Mouse (Mus musculus): ENCODE results near the gene Akap6. TPM values are rescaled to one million over a fixed set of nuclear protein-coding genes. Genes with fewer than 3 reads are reported as not detected.

Gene Akap6
- total RNA-seq, 1 experiment = 0.09 TPM

DNA sequence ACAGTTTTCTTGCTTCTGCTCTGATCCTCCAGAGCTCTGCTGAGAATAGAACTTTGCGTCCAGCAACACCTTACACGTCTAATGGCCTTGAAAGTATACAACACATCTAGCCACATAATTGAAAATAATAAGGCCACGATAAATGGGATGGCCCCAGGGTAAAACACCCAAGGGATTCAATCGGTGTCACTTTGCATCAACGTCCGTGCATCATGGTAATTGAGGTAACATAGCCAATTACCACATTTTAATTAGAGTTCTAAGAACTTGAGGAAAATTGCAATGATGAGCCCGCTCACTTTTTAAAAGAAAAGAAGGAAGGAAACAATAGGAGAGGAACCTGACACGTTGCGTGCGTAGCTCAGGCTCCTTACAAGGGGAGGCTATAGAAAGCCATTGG, 413.1 kb downstream of the Akap6 start:
- H3K36me3 ChIP-seq (ENCODE audit: control insufficient read depth, insufficient read depth, low read length, poor library complexity, severe bottlenecking) = no peaks in the 10 kb centered on the region
- H3K4me3 ChIP-seq (ENCODE audit: insufficient read depth in 1 of 2, low read depth in 1 of 2, low read length in 2 of 2, poor library complexity in 1 of 2, severe bottlenecking in 1 of 2) = no peak overlapping the region
- in situ Hi-C loops (cut with MboI; ENCODE audit: low sequenced_read_pairs in 2 of 2, unreplicated experiment in 2 of 2) = no loop called here
- H3K4me1 ChIP-seq (ENCODE audit: control insufficient read depth in 2 of 2, insufficient read depth in 2 of 2, low read length in 2 of 2, poor library complexity in 1 of 2) = no peaks in the 10 kb centered on the region
- no peak overlapping the region for H3K27ac ChIP-seq (ENCODE audit: insufficient read depth, low read depth, low read length, poor library complexity, severe bottlenecking)
- no peak for TF ChIP-seq CHD2 (IDR thresholded peaks at IDR 0.05; ENCODE audit: low read depth, low read length)
- no peak for TF ChIP-seq HCFC1 (IDR thresholded peaks at IDR 0.05; ENCODE audit: borderline replicate concordance, insufficient read depth, low read length)
- TF ChIP-seq MAFK (IDR thresholded peaks at IDR 0.05; ENCODE audit: insufficient read depth, low read depth, low read length) = no peak
- no peak for TF ChIP-seq ZC3H11A (IDR thresholded peaks at IDR 0.05; ENCODE audit: borderline replicate concordance, low read depth, low read length)
- no peak for TF ChIP-seq ZNF384 (IDR thresholded peaks at IDR 0.05; ENCODE audit: low read depth, low read length)
- H3K9me3 ChIP-seq (ENCODE audit: control insufficient read depth, insufficient read depth, low read depth, low read length) = no peaks in the 10 kb centered on the region
- no peak overlapping the region for H3K9ac ChIP-seq (ENCODE audit: insufficient read depth, low read depth, low read length, poor library complexity, severe bottlenecking)
- DNase-seq (ENCODE audit: low read depth, low spot score) = no peak

DNA sequence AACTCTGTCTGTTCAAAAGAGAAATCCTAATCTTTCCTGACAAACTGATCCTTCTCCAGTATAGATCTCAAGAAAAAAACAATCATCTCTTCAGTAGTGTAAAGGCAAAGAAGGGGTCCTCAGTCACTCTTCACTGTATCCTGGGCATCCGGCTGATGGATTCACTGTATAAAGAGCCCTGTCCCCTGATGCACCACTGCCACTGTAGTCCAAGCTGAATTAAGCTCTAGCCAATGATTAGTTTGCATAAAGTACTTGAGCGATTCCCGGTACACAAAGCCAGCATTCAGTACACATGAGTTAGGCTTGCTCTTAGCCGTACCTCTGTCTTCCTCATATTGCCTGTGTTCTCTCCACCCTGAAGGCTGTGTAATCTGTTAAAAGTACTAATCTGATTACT, 420.2 kb downstream of the Akap6 start:
- no peak for TF ChIP-seq HCFC1 (IDR thresholded peaks at IDR 0.05; ENCODE audit: borderline replicate concordance, insufficient read depth, low read length)
- no peak overlapping the region for H3K9ac ChIP-seq (ENCODE audit: insufficient read depth, low read depth, low read length, poor library complexity, severe bottlenecking)
- H3K4me3 ChIP-seq (ENCODE audit: insufficient read depth in 1 of 2, low read depth in 1 of 2, low read length in 2 of 2, poor library complexity in 1 of 2, severe bottlenecking in 1 of 2) = no peak overlapping the region
- peak; percentile 26 for DNase-seq (ENCODE audit: low read depth, low spot score)
- no peaks in the 10 kb centered on the region for H3K9me3 ChIP-seq (ENCODE audit: control insufficient read depth, insufficient read depth, low read depth, low read length)
- no peak overlapping the region for H3K27ac ChIP-seq (ENCODE audit: insufficient read depth, low read depth, low read length, poor library complexity, severe bottlenecking)
- no peaks in the 10 kb centered on the region for H3K4me1 ChIP-seq (ENCODE audit: control insufficient read depth in 2 of 2, insufficient read depth in 2 of 2, low read length in 2 of 2, poor library complexity in 1 of 2)
- in situ Hi-C loops (cut with MboI; ENCODE audit: low sequenced_read_pairs in 2 of 2, unreplicated experiment in 2 of 2) = no loop called here
- no peaks in the 10 kb centered on the region for H3K36me3 ChIP-seq (ENCODE audit: control insufficient read depth, insufficient read depth, low read length, poor library complexity, severe bottlenecking)

DNA sequence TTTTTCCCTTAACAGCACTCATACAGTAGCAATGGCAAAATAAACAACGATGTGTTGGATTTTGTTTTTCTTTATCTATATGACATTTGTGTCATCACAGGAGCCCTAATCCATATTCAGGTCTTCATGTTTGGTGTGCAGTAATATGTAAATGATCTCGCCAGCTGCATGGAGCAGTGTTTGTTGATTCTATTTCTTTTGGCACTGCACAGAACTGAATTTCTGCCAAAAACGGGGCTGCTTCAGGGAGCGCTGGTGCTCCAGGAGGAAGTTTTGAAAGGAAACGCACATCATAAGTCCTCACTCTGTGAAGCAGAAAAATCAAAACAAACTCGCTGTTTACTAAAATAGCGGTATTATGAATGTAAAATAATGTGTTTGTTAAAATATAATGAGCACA, 424.9 kb downstream of the Akap6 start:
- H3K9ac ChIP-seq (ENCODE audit: insufficient read depth, low read depth, low read length, poor library complexity, severe bottlenecking) = no peak overlapping the region
- H3K27ac ChIP-seq (ENCODE audit: insufficient read depth, low read depth, low read length, poor library complexity, severe bottlenecking) = no peak overlapping the region
- no peak for DNase-seq (ENCODE audit: low read depth, low spot score)
- in situ Hi-C loops (cut with MboI; ENCODE audit: low sequenced_read_pairs in 2 of 2, unreplicated experiment in 2 of 2) = no loop called here
- no peak for TF ChIP-seq CHD2 (IDR thresholded peaks at IDR 0.05; ENCODE audit: low read depth, low read length)
- no peak for TF ChIP-seq MAFK (IDR thresholded peaks at IDR 0.05; ENCODE audit: insufficient read depth, low read depth, low read length)
- TF ChIP-seq ZNF384 (IDR thresholded peaks at IDR 0.05; ENCODE audit: low read depth, low read length) = no peak
- H3K36me3 ChIP-seq (ENCODE audit: control insufficient read depth, insufficient read depth, low read length, poor library complexity, severe bottlenecking) = no peaks in the 10 kb centered on the region
- no peak overlapping the region for H3K4me3 ChIP-seq (ENCODE audit: insufficient read depth in 1 of 2, low read depth in 1 of 2, low read length in 2 of 2, poor library complexity in 1 of 2, severe bottlenecking in 1 of 2)
- no peaks in the 10 kb centered on the region for H3K9me3 ChIP-seq (ENCODE audit: control insufficient read depth, insufficient read depth, low read depth, low read length)
- H3K4me1 ChIP-seq (ENCODE audit: control insufficient read depth in 2 of 2, insufficient read depth in 2 of 2, low read length in 2 of 2, poor library complexity in 1 of 2) = no peaks in the 10 kb centered on the region

DNA sequence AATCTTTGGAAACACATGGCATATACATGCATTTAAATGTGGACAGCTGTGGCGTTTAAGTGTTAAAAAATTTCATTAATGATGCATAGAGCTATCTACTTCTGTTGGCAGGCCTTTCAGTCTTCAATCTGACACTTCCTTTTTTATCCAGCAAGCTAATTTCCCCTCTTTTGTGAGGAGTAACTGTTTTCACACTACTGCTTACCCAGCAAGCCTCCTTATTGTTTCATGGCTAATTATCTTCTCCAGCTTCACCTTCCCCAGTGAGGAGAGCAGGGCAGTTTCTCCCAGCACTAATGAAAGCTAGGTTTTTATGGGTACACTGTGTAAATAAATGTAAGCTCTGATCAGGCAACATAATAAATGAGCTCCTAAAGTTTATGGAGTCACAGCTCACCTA, 425.5 kb downstream of the Akap6 start:
- in situ Hi-C loops (cut with MboI; ENCODE audit: low sequenced_read_pairs in 2 of 2, unreplicated experiment in 2 of 2) = no loop called here
- H3K36me3 ChIP-seq (ENCODE audit: control insufficient read depth, insufficient read depth, low read length, poor library complexity, severe bottlenecking) = no peaks in the 10 kb centered on the region
- TF ChIP-seq CHD2 (IDR thresholded peaks at IDR 0.05; ENCODE audit: low read depth, low read length) (no peak), HCFC1 (IDR thresholded peaks at IDR 0.05; ENCODE audit: borderline replicate concordance, insufficient read depth, low read length) (no peak), MAFK (IDR thresholded peaks at IDR 0.05; ENCODE audit: insufficient read depth, low read depth, low read length) (no peak), ZC3H11A (IDR thresholded peaks at IDR 0.05; ENCODE audit: borderline replicate concordance, low read depth, low read length) (no peak)
- no peak overlapping the region for H3K27ac ChIP-seq (ENCODE audit: insufficient read depth, low read depth, low read length, poor library complexity, severe bottlenecking)
- H3K4me1 ChIP-seq (ENCODE audit: control insufficient read depth in 2 of 2, insufficient read depth in 2 of 2, low read length in 2 of 2, poor library complexity in 1 of 2) = no peaks in the 10 kb centered on the region
- no peaks in the 10 kb centered on the region for H3K9me3 ChIP-seq (ENCODE audit: control insufficient read depth, insufficient read depth, low read depth, low read length)
- H3K9ac ChIP-seq (ENCODE audit: insufficient read depth, low read depth, low read length, poor library complexity, severe bottlenecking) = no peak overlapping the region
- DNase-seq (ENCODE audit: low read depth, low spot score) = no peak
- no peak overlapping the region for H3K4me3 ChIP-seq (ENCODE audit: insufficient read depth in 1 of 2, low read depth in 1 of 2, low read length in 2 of 2, poor library complexity in 1 of 2, severe bottlenecking in 1 of 2)

DNA sequence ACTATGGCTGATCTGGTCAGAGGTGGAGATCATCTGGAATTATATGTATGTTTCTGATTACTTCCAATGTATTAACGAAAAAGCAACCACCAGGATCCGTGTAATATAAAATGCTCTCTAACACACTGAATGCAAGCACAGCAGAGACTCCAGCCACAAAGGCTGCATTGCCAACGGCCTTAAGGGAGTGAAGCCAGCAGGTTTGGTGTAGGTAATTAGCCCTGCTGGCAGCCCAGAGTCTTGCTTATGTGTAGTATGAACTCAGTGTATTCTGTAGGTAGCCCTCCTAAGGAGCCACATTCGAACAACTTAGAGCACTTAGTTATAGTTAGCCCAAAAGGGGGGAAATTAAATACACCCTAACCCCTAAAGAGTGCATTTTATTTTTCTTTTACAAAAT, 426.1 kb downstream of the Akap6 start:
- no peaks in the 10 kb centered on the region for H3K4me1 ChIP-seq (ENCODE audit: control insufficient read depth in 2 of 2, insufficient read depth in 2 of 2, low read length in 2 of 2, poor library complexity in 1 of 2)
- in situ Hi-C loops (cut with MboI; ENCODE audit: low sequenced_read_pairs in 2 of 2, unreplicated experiment in 2 of 2) = no loop called here
- TF ChIP-seq ZNF384 (IDR thresholded peaks at IDR 0.05; ENCODE audit: low read depth, low read length) (no peak), ZC3H11A (IDR thresholded peaks at IDR 0.05; ENCODE audit: borderline replicate concordance, low read depth, low read length) (no peak), CHD2 (IDR thresholded peaks at IDR 0.05; ENCODE audit: low read depth, low read length) (no peak), HCFC1 (IDR thresholded peaks at IDR 0.05; ENCODE audit: borderline replicate concordance, insufficient read depth, low read length) (no peak), MAFK (IDR thresholded peaks at IDR 0.05; ENCODE audit: insufficient read depth, low read depth, low read length) (no peak)
- no peak overlapping the region for H3K27ac ChIP-seq (ENCODE audit: insufficient read depth, low read depth, low read length, poor library complexity, severe bottlenecking)
- H3K36me3 ChIP-seq (ENCODE audit: control insufficient read depth, insufficient read depth, low read length, poor library complexity, severe bottlenecking) = no peaks in the 10 kb centered on the region
- no peak overlapping the region for H3K4me3 ChIP-seq (ENCODE audit: insufficient read depth in 1 of 2, low read depth in 1 of 2, low read length in 2 of 2, poor library complexity in 1 of 2, severe bottlenecking in 1 of 2)
- H3K9ac ChIP-seq (ENCODE audit: insufficient read depth, low read depth, low read length, poor library complexity, severe bottlenecking) = no peak overlapping the region
- H3K9me3 ChIP-seq (ENCODE audit: control insufficient read depth, insufficient read depth, low read depth, low read length) = no peaks in the 10 kb centered on the region
- DNase-seq (ENCODE audit: low read depth, low spot score) = no peak
